Mouse (Mus musculus): ENCODE results near the gene Tigd4. TPM values are rescaled to one million over a fixed set of nuclear protein-coding genes. Genes with fewer than 3 reads are reported as not detected.

Gene Tigd4
- polyA plus RNA-seq, 1 experiment = 0.01 TPM

DNA sequence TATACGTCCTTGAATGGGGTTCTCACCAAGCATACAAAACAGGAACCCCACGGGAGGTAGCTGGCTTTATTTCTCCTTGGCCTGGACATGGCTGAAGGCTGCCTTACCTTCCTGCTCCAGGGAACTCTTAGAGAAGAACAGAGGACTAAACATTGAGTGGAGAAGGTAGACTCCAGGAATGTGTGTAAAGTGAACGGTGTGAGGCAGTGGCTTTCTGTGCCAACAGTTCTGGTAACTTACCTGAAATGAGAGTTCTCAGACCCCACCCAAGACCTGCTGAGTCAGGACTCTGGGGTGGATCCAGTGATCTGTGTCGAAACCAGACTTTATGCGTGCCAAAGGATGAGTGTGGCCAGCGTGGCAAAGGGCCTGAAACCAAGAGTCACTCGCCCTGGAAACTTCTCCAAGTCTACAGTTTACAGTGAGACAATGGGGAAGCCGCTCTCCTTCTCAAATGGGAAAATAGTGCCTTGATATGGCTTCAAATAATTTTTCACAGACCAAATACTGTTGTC, 53.0 kb downstream of the Tigd4 start:
- Histone ChIP-seq H3K4me3 (no peak overlapping the region), H3ac (ENCODE audit: control insufficient read depth, insufficient read length) (no peak overlapping the region), H3K27me3 (ENCODE audit: control insufficient read depth, insufficient read depth, insufficient read length) (no peaks in the 10 kb centered on the region), H3K4me2 (ENCODE audit: low read depth) (peak overlapping the region; percentile 10), H3K36me3 (ENCODE audit: control insufficient read depth, insufficient read depth) (no peaks in the 10 kb centered on the region), H3K79me2 (ENCODE audit: control insufficient read depth, insufficient read depth) (no peaks in the 10 kb centered on the region)
- TF ChIP-seq MYOG (IDR thresholded peaks at IDR 0.05; ENCODE audit: control insufficient read depth in 1 of 3, insufficient read depth in 1 of 3, insufficient read length in 2 of 3, low read depth in 2 of 3) (no peak), TCF3 (IDR thresholded peaks at IDR 0.05; ENCODE audit: insufficient read length, low read depth) (no peak), TCF12 (IDR thresholded peaks at IDR 0.05; ENCODE audit: insufficient read depth, poor library complexity, severe bottlenecking) (no peak), SRF (IDR thresholded peaks at IDR 0.05; ENCODE audit: control insufficient read depth, insufficient read length, low read depth) (no peak), REST (IDR thresholded peaks at IDR 0.05; ENCODE audit: insufficient read depth, insufficient read length) (no peak), USF1 (IDR thresholded peaks at IDR 0.05; ENCODE audit: low read depth) (no peak), MAX (IDR thresholded peaks at IDR 0.05; ENCODE audit: low read depth) (no peak), POLR2A (IDR thresholded peaks at IDR 0.05; ENCODE audit: insufficient read length, low read depth) (no peak), MYOD1 (IDR thresholded peaks at IDR 0.05; ENCODE audit: control insufficient read depth in 1 of 3, insufficient read length in 2 of 3, low read depth in 2 of 3) (no peak), POLR2AphosphoS2 (IDR thresholded peaks at IDR 0.05; ENCODE audit: insufficient read length, low read depth) (no peak), CEBPB (IDR thresholded peaks at IDR 0.05; ENCODE audit: insufficient read depth, poor library complexity, severe bottlenecking) (no peak), E2F4 (IDR thresholded peaks at IDR 0.05; ENCODE audit: insufficient read depth) (no peak)

Other genes with a start within 250 kb of the Tigd4 start
- 0.22 TPM for gene Fhdc1, start 113.1 kb upstream of the Tigd4 start, polyA plus RNA-seq (2012; fragmentation: generic; extraction: Trizol)
- gene Arfip1, start 10.9 kb upstream of the Tigd4 start, polyA plus RNA-seq (2012; fragmentation: generic; extraction: Trizol) = 28.2 TPM
- gene Tmem154, start 72.6 kb downstream of the Tigd4 start, polyA plus RNA-seq (2012; fragmentation: generic; extraction: Trizol) = 0.16 TPM
- 6.8 TPM for gene Fbxw7, start 221.7 kb downstream of the Tigd4 start, polyA plus RNA-seq (2012; fragmentation: generic; extraction: Trizol)

Data from myocyte (in vitro differentiated cells).